Mouse (Mus musculus) embryonic facial prominence, embryonic 11.5 days (tissue): Measurements from ENCODE around the gene Hoxa6. TPM values are rescaled to one million over a fixed set of nuclear protein-coding genes. Genes with fewer than 3 reads are reported as not detected.

Experiments
- ATAC-seq: fragments of 200-750 bp; cut with Nextera tagmentation; replicated peaks from 2 replicates; pipeline ENCODE4 v1.8.0; 2017; ENCODE audit warnings: low read depth; ENCODE audit not compliant: insufficient number of reproducible peaks, low FRiP score, low TSS enrichment
- DNase-seq: peaks from one replicate; pipeline ENCODE4 v3.0.0-alpha.2; 2015; ENCODE audit warnings: low spot score
- H3K27ac ChIP-seq: fragments of 300-500 bp; sonication (generic); replicated peaks from 2 replicates; pipeline ENCODE4 v1.5.1; 2014; ENCODE audit warnings: mild to moderate bottlenecking, low read depth, low read length, control low read depth
- H3K27me3 ChIP-seq: fragments of 300-500 bp; sonication (generic); 2 replicates; pipeline ENCODE4 v1.6.1; 2014; ENCODE audit warnings: mild to moderate bottlenecking, low read length, moderate library complexity, mixed read lengths; ENCODE audit not compliant: control insufficient read depth, insufficient read depth
- H3K36me3 ChIP-seq: fragments of 300-500 bp; sonication (generic); replicated peaks from 2 replicates; pipeline ENCODE4 v1.6.1; 2014; ENCODE audit warnings: low read depth, mild to moderate bottlenecking, low read length, moderate library complexity, mixed read lengths; ENCODE audit not compliant: control insufficient read depth, insufficient read depth
- H3K4me1 ChIP-seq: fragments of 300-500 bp; sonication (generic); 2 replicates; pipeline ENCODE4 v1.6.1; 2014; ENCODE audit warnings: low read length, mixed read lengths; ENCODE audit not compliant: control insufficient read depth, insufficient read depth
- H3K4me2 ChIP-seq: fragments of 300-500 bp; sonication (generic); 2 replicates; pipeline ENCODE4 v1.6.1; 2014; ENCODE audit warnings: low read depth, mild to moderate bottlenecking, control low read depth, low read length, moderate library complexity
- H3K4me3 ChIP-seq: fragments of 300-500 bp; sonication (generic); 2 replicates; pipeline ENCODE4 v1.5.1; 2014; ENCODE audit warnings: low read depth, low read length, control low read depth
- H3K9ac ChIP-seq: fragments of 300-500 bp; sonication (generic); replicated peaks from 2 replicates; pipeline ENCODE4 v1.6.1; 2014; ENCODE audit warnings: mild to moderate bottlenecking, control low read depth, low read length
- H3K9me3 ChIP-seq: fragments of 300-500 bp; sonication (generic); replicated peaks from 2 replicates; pipeline ENCODE4 v1.6.1; 2016; ENCODE audit warnings: mild to moderate bottlenecking, low read length, inconsistent platforms, mixed read lengths; ENCODE audit not compliant: control insufficient read depth
- WGBS: fragments of 180-500 bp; shearing (Covaris S2); extraction: QIAGEN DNeasy Blood & Tissue Kit; methylation state at CpG from one replicate; pipeline ENCODE4 v1.1.7; 2014; 5-methylcytosine and 5-hydroxymethylcytosine counted together
- polyA plus RNA-seq: library from polyadenylated mRNA; unstranded; fragments of >200 nt; fragmentation: Nextera tagmentation; extraction: Ambion mirVana; gene quantifications from 2 replicates; pipeline ENCODE4 v1.2.1, GENCODE M21; 2014

The Hoxa6 gene
- not detected in 2 replicates for polyA plus RNA-seq

DNA sequence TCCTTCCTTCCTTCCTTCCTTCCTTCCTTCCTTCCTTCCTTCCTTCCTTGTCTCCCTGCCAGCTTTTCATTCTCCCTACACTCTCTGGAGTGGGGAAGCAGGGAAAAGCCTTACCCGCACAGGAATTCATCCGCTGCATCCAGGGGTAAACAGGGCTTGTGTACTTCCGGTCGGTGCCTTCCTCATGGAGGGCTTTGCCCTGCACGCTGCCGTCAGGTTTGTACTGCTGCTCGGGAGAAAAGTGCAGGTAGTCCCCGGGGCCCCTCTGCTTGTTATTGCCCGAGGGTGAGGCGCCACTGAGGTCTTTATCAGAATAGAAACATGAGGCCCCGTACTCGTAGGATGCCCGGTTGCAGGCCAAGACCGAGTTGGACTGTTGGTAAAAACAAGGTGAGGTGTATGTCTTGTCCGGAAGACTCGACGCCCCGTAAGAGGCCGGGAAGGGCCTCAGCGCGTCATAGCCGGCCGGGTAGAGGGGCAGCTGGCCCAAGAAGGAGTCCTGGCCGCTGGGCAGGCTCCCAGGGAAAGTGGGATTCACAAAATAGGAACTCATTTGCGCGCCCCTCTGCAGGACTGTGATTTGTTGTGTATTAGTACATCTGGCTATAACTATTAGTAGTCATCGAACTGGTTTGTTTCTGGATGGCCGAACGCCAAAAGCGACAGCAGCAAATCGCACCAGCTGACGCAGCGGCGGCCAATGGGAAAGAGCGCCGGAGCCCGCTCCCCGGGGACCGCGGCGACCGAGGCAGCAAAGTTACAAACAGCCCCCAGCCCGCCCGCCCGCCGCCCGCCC lies at the start of gene Hoxa6:
TSS of gene Hoxa6 (minus strand) at position 651 of the 796 bp plus-strand sequence.
- H3K4me3 ChIP-seq: no peak within 1 kb of the TSS
- no peaks in the 10 kb centered on the region for H3K9me3 ChIP-seq
- no peak within 1 kb of the TSS for H3K4me2 ChIP-seq
- no peak within 1 kb of the TSS for H3K27ac ChIP-seq
- whole genome bisulfite sequencing: 2% methylated on average over 47 of the region's 47 CpGs
- ATAC-seq (no peak), DNase-seq (no peak)
- peaks cover 97% of the 10 kb centered on the region for H3K27me3 ChIP-seq
- H3K4me1 ChIP-seq: no peaks in the 10 kb centered on the region; the same call in 1 of the 2 replicates
- no peaks in the 10 kb centered on the region for H3K36me3 ChIP-seq
- H3K9ac ChIP-seq: no peak within 1 kb of the TSS

DNA sequence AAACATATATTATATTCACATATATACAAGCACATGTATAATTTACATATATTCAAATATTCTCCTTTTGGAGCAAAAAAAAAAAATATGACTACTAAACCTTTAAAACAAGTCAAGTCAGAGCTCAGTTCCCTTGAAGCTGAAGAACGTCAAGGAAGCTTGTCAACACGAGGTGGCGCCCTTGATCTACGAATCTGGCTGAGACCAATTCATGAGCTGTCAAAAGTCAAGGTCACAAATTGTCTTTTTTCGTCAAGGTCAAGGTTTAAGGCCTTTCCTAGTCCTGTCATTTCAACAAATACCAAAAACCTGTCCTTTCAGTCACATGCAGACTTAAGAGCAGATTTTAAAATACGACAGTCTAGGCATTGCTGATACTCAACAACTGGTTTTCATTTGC lies 48.4 kb upstream of the Hoxa6 start:
- Histone ChIP-seq H3K9ac (no peak overlapping the region), H3K27me3 (peaks cover 78% of the 10 kb centered on the region), H3K4me3 (no peak overlapping the region), H3K4me1 (peaks cover 5% of the 10 kb centered on the region; the same call in 1 of the 2 replicates), H3K4me2 (no peak overlapping the region), H3K36me3 (no peaks in the 10 kb centered on the region), H3K27ac (no peak overlapping the region), H3K9me3 (no peaks in the 10 kb centered on the region)
- WGBS: under 1% methylated on average over 6 of the region's 6 CpGs
- ATAC-seq (no peak), DNase-seq (peak; percentile 90)

DNA sequence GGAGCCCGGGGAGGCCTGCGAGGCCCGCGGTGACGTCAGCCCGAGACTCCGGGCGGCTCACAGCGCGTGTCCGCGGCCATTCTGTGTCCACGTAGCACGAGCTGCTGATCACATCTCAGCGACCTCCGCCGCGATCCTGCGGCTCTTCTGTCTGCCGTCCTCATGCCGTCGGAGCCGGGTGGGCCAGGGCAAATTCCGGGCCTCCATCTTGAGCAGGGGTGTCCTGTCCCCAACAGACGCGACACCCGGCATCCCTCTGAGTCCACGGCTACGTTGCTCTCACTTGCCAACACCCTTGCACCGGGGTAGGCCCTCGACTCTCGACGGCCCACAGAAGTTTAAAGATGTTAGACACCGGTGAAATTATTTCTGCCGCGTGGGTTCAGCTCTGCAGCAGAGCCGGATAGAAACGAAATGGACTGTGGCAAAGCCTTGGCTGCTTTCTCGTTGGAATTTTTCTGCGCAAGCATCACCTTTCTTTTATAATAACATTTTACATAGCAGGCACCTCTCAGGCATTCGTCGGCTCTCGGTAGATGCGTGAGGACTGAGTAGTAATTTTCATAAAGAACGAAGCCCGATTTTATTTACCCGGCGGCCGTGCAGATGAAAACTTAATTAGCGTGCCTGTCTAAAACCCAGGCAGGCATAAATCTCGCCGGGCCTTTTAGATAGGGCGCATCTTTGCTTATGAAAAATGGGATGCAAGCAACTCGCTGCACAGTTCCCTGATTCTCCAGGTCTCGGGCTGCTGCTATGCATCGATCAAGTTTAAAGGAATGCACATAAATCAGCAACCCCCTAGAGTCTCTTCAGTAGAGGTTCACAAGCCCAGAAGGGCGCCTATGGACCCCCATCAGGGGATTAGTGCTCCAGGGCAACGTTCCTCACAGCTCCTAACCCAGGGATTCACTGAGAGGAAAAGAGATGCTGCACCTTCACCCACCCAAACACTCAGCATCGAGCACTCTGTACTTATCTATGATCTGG lies 45.3 kb upstream of the Hoxa6 start:
- no peak overlapping the region for H3K4me3 ChIP-seq
- H3K4me2 ChIP-seq: no peak overlapping the region; the same call in 1 of the 2 replicates
- H3K27me3 ChIP-seq: peaks cover 81% of the 10 kb centered on the region
- no peak overlapping the region for H3K27ac ChIP-seq
- DNase-seq: peak; percentile 27
- H3K9ac ChIP-seq: no peak overlapping the region
- no peaks in the 10 kb centered on the region for H3K36me3 ChIP-seq
- no peaks in the 10 kb centered on the region; the same call in 1 of the 2 replicates for H3K4me1 ChIP-seq
- ATAC-seq: no peak
- under 1% methylated on average over 59 of the region's 59 CpGs for WGBS
- no peaks in the 10 kb centered on the region for H3K9me3 ChIP-seq

DNA sequence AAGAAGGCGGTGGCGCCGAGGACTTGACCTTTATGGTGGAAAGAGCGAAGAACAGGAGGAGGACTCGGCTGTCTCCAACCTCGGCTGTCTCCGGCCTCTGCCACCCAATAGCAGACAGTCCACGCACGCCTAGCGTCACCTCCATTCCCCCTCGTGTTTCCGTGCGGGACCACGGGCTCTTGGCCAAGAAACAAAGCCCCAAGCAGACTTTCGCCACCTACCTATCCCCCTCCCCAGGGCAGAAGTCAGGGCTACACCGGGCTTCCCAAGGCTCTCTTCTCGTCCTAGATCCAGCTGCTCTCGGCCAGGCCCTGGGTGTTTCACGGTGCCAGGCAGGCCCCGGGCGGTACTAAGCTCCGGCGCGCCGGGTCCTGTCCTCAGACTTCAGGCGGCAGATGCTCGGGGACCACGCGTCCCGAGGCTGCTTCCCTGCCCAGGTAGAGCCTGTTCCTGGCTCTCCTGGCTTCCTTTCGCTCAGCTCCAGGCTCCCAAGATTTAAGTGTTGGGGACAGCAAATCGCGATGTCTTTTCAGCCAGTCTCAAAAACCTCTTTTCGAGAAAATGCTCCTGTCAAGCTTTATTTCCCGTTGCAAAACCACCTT lies 44.4 kb upstream of the Hoxa6 start:
- no peak overlapping the region for H3K4me2 ChIP-seq
- H3K9ac ChIP-seq: no peak overlapping the region
- no peaks in the 10 kb centered on the region for H3K9me3 ChIP-seq
- no peak overlapping the region for H3K4me3 ChIP-seq
- no peak overlapping the region for H3K27ac ChIP-seq
- H3K36me3 ChIP-seq: no peaks in the 10 kb centered on the region
- peaks cover 82% of the 10 kb centered on the region for H3K27me3 ChIP-seq
- no peak for DNase-seq
- no peak for ATAC-seq
- WGBS: under 1% methylated on average over 35 of the region's 35 CpGs
- no peaks in the 10 kb centered on the region; the same call in 1 of the 2 replicates for H3K4me1 ChIP-seq

DNA sequence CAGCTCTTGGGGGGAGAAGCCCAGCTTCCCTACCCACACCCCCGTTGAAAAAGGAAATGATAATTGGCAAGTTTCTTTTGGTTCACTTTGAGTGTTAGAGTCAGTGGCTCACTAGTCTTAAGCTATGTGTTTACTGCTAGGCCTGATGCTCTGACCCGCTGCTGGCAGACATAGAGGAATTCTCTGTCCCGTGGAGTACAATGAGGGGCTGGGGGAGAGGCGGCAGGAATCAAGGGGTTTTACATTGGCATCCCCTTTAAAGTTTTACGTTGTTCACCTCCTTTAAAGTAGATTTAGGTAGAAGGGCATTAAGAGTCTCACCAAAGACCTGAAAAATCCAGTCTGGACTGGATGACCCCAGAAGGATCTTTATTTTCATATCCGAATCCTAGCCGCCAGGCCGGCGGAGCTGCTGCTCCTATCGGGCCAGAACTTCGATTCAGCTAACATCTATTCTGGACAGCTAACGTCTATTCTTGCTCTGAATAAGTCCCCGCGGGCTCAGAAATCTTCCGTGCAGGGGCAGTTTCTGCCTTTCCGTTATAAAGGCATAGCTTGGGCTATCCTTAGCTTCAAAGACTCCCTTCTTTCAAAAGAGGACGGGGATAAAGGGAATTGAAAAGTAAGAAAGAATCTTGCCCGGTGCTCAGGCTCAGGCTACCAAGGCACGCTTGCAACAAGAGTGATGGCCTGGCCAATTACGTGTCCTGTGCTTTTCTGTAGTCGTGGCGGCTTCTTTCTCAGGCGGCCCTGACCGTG lies 43.7 kb upstream of the Hoxa6 start:
- no peaks in the 10 kb centered on the region for H3K36me3 ChIP-seq
- no peak overlapping the region for H3K4me2 ChIP-seq
- H3K4me3 ChIP-seq: no peak overlapping the region
- ATAC-seq: no peak
- no peak overlapping the region for H3K9ac ChIP-seq
- H3K9me3 ChIP-seq: no peaks in the 10 kb centered on the region
- peaks cover 82% of the 10 kb centered on the region for H3K27me3 ChIP-seq
- no peaks in the 10 kb centered on the region; the same call in 1 of the 2 replicates for H3K4me1 ChIP-seq
- no peak overlapping the region for H3K27ac ChIP-seq
- no peak for DNase-seq
- under 1% methylated on average over 24 of the region's 24 CpGs for WGBS

DNA sequence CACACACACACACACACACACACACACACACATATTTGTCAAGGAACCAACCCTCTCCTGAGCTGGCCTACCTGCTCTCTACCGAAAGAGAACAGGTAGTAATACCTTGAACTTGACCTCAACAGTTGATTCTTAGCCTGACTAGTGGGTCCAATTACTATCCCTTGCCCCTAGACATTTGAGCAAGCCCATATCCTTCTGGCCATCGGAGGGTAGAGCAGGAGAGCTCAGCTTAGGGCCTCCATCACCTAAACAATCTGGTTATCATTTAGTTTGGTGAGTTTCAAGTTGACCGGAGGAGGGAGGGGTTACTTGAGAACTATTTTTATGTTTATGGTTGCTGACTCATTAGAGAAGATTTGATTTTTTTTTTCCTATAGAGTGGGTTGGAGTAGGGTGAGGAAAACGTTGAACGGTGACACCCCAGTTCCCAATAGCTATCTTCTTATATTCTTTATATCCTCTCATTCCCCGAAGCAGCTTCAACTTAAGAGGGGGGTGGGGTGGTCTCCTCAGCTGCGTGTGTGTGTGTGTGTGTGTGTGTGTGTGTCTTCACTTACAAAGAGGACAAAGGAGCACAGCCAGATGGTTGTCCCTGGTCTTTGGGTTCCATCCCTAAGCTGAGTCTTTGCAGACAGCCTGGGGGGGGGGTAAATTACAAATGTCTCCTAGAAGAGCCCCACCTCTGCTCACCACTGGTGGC lies 42.8 kb upstream of the Hoxa6 start:
- ATAC-seq (no peak), DNase-seq (no peak)
- H3K27me3 ChIP-seq: peaks cover 84% of the 10 kb centered on the region
- no peak overlapping the region for H3K4me2 ChIP-seq
- no peak overlapping the region for H3K9ac ChIP-seq
- H3K9me3 ChIP-seq: no peaks in the 10 kb centered on the region
- no peak overlapping the region for H3K4me3 ChIP-seq
- no peaks in the 10 kb centered on the region; the same call in 1 of the 2 replicates for H3K4me1 ChIP-seq
- H3K27ac ChIP-seq: no peak overlapping the region
- H3K36me3 ChIP-seq: no peaks in the 10 kb centered on the region
- 8% methylated on average over 7 of the region's 7 CpGs for WGBS

DNA sequence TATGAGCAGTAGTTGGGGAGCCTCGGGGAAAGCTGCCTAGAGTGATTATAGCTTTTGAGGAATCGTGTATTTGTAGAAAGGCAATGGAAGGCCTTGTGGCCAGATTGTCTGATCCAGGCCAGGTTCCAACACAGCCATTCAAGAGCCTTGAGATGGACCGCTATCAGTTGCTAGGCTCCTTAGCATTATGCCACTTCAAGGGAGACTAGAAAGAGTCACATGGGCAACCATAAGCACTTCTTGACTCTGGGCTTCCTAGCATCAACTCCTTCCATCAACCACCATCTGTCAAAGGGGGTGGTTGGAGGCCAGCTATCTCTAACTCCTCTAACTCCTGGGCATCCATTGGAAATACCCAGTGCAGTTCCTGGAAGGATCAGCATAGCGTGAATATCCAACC lies 41.3 kb upstream of the Hoxa6 start:
- DNase-seq (no peak), ATAC-seq (no peak)
- H3K4me2 ChIP-seq: no peak overlapping the region
- H3K27ac ChIP-seq: no peak overlapping the region
- peaks cover 89% of the 10 kb centered on the region for H3K27me3 ChIP-seq
- H3K4me1 ChIP-seq: no peaks in the 10 kb centered on the region; the same call in 1 of the 2 replicates
- H3K4me3 ChIP-seq: no peak overlapping the region
- no peaks in the 10 kb centered on the region for H3K9me3 ChIP-seq
- no peak overlapping the region for H3K9ac ChIP-seq
- 0% methylated on average over 4 of the region's 4 CpGs for WGBS
- no peaks in the 10 kb centered on the region for H3K36me3 ChIP-seq
